Mouse (Mus musculus) cortical plate, adult 2 months (tissue): ENCODE results near the gene Ube2f.

ENCODE experiments used
- CTCF ChIP-seq: fragments of 200-500 bp; IDR thresholded peaks from 2 replicates; pipeline ENCODE4 v1.5.1; 2011; ENCODE audit warnings: mild to moderate bottlenecking, control low read depth, low read length; ENCODE audit not compliant: insufficient read depth; ENCODE audit errors: extremely low read depth
- POLR2A ChIP-seq: fragments of 200-500 bp; IDR thresholded peaks from 2 replicates; pipeline ENCODE4 v1.6.1; 2011; ENCODE audit warnings: mild to moderate bottlenecking, low read length, control low read depth; ENCODE audit not compliant: insufficient read depth; ENCODE audit errors: extremely low read depth

DNA sequence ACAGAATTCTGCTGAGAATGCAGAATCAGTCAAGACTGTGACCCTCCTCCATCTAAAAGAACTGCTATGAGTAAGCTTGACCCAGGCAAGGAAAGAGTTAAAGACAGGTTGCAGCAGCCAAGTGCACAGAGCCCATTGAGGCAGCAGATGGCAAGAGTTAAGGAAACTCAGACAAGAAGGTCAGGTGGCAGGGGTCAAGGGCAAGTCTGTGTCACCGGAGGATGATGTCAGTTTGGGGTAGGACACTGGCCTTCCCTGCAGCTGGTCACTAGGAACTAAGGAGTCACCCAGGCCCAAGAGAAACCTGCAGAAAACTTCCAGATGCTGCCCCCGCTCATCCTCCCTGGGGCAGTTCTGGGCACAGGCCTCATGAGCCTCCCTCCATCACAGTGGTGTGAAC is 74.5 kb downstream of the Ube2f start:
- no peak for TF ChIP-seq CTCF
- no peak for TF ChIP-seq POLR2A
